Mouse (Mus musculus) megakaryocyte, adult 5-6 weeks (primary cell): Measurements from ENCODE around the gene Appbp2. TPM values are rescaled to one million over a fixed set of nuclear protein-coding genes. Genes with fewer than 3 reads are reported as not detected.
A peak's percentile ranks its signal among the peaks of the same experiment; 100 is the strongest.

Experiments used
- ATAC-seq: 2 replicates; pipeline ENCODE4 v1.8.0; 2016; ENCODE audit warnings: mild to moderate bottlenecking, inconsistent platforms; ENCODE audit not compliant: poor library complexity, severe bottlenecking
- total RNA-seq, 2 experiments: library from RNA; stranded (forward) in 1 of 2; stranded (reverse) in 1 of 2; fragments of 153-499, 151-499 nt in 1 of 2; fragments of 221-1000, 200-1000 nt in 1 of 2; gene quantifications; 2 replicates each; pipeline versions ENCODE4 v1.2.3 to v1.2.4; 2015 to 2017

Appbp2 gene
- total RNA-seq, 2 experiments from 2014 or later, result 20.7 to 32.5 TPM

GRCm38 (mm10) chr11:85233676-85234210 lies 1.2 kb downstream of the Appbp2 start:
- ATAC-seq, result no peak

- ATAC-seq, result no peak
Measured at GRCm38 (mm10) chr11:85223248-85223647, 11.7 kb downstream of the Appbp2 start.

GRCm38 (mm10) chr11:85222561-85222960 lies 12.4 kb downstream of the Appbp2 start:
- ATAC-seq, result no peak

GRCm38 (mm10) chr11:85219014-85219413 lies 15.9 kb downstream of the Appbp2 start:
- ATAC-seq, result no peak

GRCm38 (mm10) chr11:85214679-85215078 lies 20.3 kb downstream of the Appbp2 start:
- no peak for ATAC-seq

GRCm38 (mm10) chr11:85213215-85213614 lies 21.7 kb downstream of the Appbp2 start:
- ATAC-seq, result no peak

GRCm38 (mm10) chr11:85211151-85211550 lies 23.8 kb downstream of the Appbp2 start:
- no peak for ATAC-seq

- ATAC-seq, result no peak
Measured at GRCm38 (mm10) chr11:85206231-85206630, 28.7 kb downstream of the Appbp2 start.

- no peak for ATAC-seq
Measured at GRCm38 (mm10) chr11:85198906-85199305, 36.0 kb downstream of the Appbp2 start.

- ATAC-seq, result no peak
Measured at GRCm38 (mm10) chr11:85196046-85196445, 38.9 kb downstream of the Appbp2 start.

- ATAC-seq, result no peak
Measured at GRCm38 (mm10) chr11:85194206-85194605, 40.7 kb downstream of the Appbp2 start.

GRCm38 (mm10) chr11:85190741-85191140 lies 44.2 kb downstream of the Appbp2 start:
- ATAC-seq, result no peak

GRCm38 (mm10) chr11:85189110-85189509 lies 45.8 kb downstream of the Appbp2 start:
- ATAC-seq, result no peak

- no peak for ATAC-seq
Measured at GRCm38 (mm10) chr11:85184839-85185238, 50.1 kb downstream of the Appbp2 start.

GRCm38 (mm10) chr11:85184082-85184481 lies 50.8 kb downstream of the Appbp2 start:
- ATAC-seq, result peak; percentile 76

GRCm38 (mm10) chr11:85183284-85183779 lies 51.6 kb downstream of the Appbp2 start:
- peak; percentile 11; the same call in 1 of the 2 replicates for ATAC-seq

GRCm38 (mm10) chr11:85182617-85183283 lies 52.2 kb downstream of the Appbp2 start:
- ATAC-seq, result peak; percentile 85

GRCm38 (mm10) chr11:85178413-85178812 lies 56.5 kb downstream of the Appbp2 start:
- no peak for ATAC-seq

- ATAC-seq, result no peak
Measured at GRCm38 (mm10) chr11:85177761-85178160, 57.2 kb downstream of the Appbp2 start.

- ATAC-seq, result no peak
Measured at GRCm38 (mm10) chr11:85175941-85176340, 59.0 kb downstream of the Appbp2 start.

GRCm38 (mm10) chr11:85170833-85171232 lies 64.1 kb downstream of the Appbp2 start:
- no peak for ATAC-seq

GRCm38 (mm10) chr11:85170058-85170740 lies 64.7 kb downstream of the Appbp2 start, which contains the start of gene 1700125H20Rik:
Gene 1700125H20Rik (plus strand): TSS chr11:85170404.
- peak; percentile 100 for ATAC-seq
